Mouse (Mus musculus): ENCODE results near the gene Tmem201.

GRCm38 (mm10) chr4:149679056-149679770 is 58.6 kb downstream of the Tmem201 start:
- no peak for TF ChIP-seq CEBPB (IDR thresholded peaks at IDR 0.05; ENCODE audit: low read depth)
- TF ChIP-seq USF1 (IDR thresholded peaks at IDR 0.05; ENCODE audit: low read depth): no peak
- TF ChIP-seq FOSL1 (IDR thresholded peaks at IDR 0.05; ENCODE audit: insufficient read depth, low read length, poor library complexity, severe bottlenecking): no peak
- TF ChIP-seq CTCF (IDR thresholded peaks at IDR 0.05; ENCODE audit: control insufficient read depth, insufficient read depth, insufficient read length): no peak
- no peak for TF ChIP-seq MAX (IDR thresholded peaks at IDR 0.05)
- TF ChIP-seq MYOD1 (IDR thresholded peaks at IDR 0.05; ENCODE audit: control insufficient read depth, insufficient read length, low read depth): no peak
